Mouse (Mus musculus): ENCODE data around the gene Piwil1.

DNA sequence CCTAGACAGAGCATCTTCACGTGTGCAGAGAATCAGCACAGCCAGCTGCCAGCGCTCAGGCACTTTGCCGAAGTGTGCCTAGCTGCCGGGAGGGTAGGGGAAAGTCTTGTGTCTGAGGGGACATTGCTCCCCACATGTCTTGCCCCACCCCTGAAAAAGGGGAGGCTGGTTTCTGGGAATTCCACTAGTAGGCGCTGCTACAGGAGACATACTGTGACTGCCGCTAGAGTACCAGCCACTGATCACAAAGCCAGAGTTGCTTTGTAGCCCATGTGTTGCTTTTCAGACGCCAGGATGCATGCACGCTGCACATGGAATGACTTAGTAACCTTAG is 37.5 kb downstream of the Piwil1 start:
- TF ChIP-seq CTCF (IDR thresholded peaks at IDR 0.05; ENCODE audit: borderline replicate concordance, insufficient read depth, low read depth, low read length), result no peak
- TF ChIP-seq POLR2A (IDR thresholded peaks at IDR 0.05; ENCODE audit: borderline replicate concordance, insufficient read depth, low read length), result no peak

Data from cerebellum, adult 2 months (tissue).